Mouse (Mus musculus) embryo, embryonic 11 days (tissue): ENCODE measurements around the gene Tspan11.

Experiments
- DNase-seq: peaks from one replicate; pipeline ENCODE4 v3.0.0-alpha.2; 2015

The Tspan11 gene

DNA sequence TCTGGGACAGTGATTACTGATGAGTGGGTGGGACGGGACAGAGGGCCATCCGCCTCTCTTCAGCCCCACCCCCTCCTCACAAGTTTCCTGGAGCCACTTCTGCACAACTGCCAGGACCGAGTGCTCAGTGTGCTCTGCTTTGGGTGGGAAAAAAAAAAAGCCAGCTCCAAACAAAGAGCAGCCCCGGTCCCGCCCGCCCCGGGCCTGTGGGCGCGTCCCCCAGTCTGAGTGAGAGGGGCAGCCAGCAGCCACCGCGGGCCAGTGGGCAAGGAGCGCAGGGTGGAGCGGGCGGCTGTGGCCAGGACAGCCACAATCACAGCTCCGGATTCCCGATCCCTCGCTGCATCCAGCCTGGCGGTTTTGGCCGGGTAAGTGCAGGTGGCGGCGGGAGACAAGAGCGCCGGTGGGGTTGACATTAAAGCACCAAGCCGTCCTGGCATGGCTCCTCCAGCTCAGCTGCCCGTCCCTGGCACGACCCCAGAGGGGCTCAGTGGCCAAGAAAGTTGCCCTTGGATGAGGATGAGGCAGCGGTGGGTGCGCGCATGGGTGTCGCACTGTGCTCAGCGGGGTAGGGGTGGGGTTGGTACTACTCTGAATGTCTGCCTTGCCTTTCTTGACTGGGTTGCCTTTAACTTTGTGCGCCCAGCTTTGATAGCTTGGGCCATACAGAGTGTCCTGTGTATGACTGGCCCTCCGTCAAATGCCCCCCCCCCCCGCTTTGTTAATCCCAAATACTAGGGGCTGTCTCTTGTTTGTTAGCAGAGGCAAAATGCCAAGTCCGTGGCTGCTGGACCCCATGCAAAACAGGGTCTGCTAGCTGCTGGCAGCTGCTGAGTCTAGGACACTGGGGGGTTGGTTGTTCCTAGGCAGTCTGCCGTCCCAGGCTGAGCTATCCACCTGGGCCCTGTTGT, at the start of gene Tspan11:
Tspan11 (plus strand) TSS at position 79 of the 911 bp plus-strand sequence.
- peak; percentile 66 for DNase-seq

- DNase-seq = no peak
Measured at GRCm38 (mm10) chr6:127837910-127838309, 49.5 kb upstream of the Tspan11 start.

GRCm38 (mm10) chr6:127839538-127839937, 47.9 kb upstream of the Tspan11 start:
- DNase-seq = no peak

- DNase-seq = no peak
Measured at GRCm38 (mm10) chr6:127840171-127840570, 47.2 kb upstream of the Tspan11 start.

DNA sequence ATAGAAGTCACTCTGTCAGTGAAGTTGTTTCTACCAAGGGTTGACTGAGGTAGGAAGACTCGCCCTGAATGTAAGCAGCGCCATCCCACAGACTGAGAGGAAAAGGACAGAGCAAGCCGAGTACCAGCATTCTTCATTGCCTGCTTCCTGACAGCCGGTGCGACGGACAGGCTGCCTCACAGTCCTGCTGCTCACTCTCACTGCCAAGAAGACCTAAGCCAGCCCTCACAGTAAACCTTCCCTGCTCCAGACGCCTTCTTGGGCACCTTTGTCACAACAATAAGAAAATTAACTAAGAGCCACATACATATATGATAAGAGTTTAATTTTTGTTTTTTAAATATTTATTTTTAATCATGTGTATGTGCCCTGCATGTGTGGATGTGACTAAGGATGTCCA, 46.1 kb upstream of the Tspan11 start:
- no peak for DNase-seq

- no peak for DNase-seq
Measured at GRCm38 (mm10) chr6:127846521-127846920, 40.9 kb upstream of the Tspan11 start.

DNA sequence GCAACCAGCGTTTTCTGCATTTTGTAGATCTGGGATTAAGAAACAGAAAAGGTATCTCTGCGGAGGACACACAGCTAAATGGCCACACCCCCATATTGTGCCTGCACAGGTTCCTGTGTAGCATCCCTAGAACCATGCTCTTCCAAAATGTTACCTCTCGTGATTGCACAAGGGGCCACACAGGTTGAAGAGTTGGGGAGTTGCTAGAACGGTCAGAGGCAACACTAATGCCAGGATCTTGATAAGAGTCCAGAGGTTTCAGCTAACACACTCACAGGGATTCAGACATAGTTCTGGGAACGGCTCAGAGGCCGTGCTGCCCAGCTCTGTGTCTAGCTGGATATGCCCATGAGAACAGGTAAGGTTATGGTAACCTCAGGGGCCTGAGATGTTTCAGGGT, 37.9 kb upstream of the Tspan11 start:
- no peak for DNase-seq

- DNase-seq = no peak
Measured at GRCm38 (mm10) chr6:127851611-127852010, 35.8 kb upstream of the Tspan11 start.

DNA sequence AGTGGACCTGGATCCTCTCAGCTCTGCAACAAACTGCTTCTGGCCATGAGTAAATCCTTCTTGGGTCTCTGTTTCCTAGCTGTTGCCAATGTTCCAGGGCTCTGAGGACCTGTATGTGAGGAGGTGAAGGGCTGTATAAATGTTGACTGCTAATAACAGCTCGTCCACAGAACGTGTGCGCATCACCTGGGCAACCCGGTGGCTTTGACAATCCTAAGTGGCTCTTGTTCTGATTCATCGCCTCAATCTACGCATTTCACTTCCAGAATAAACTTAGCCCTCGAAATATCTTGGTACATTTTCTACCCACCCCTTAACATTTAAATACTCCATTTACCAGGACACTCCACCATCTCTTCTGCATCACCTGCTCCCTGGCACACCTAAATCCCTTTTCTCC, 34.1 kb upstream of the Tspan11 start:
- DNase-seq = no peak

DNA sequence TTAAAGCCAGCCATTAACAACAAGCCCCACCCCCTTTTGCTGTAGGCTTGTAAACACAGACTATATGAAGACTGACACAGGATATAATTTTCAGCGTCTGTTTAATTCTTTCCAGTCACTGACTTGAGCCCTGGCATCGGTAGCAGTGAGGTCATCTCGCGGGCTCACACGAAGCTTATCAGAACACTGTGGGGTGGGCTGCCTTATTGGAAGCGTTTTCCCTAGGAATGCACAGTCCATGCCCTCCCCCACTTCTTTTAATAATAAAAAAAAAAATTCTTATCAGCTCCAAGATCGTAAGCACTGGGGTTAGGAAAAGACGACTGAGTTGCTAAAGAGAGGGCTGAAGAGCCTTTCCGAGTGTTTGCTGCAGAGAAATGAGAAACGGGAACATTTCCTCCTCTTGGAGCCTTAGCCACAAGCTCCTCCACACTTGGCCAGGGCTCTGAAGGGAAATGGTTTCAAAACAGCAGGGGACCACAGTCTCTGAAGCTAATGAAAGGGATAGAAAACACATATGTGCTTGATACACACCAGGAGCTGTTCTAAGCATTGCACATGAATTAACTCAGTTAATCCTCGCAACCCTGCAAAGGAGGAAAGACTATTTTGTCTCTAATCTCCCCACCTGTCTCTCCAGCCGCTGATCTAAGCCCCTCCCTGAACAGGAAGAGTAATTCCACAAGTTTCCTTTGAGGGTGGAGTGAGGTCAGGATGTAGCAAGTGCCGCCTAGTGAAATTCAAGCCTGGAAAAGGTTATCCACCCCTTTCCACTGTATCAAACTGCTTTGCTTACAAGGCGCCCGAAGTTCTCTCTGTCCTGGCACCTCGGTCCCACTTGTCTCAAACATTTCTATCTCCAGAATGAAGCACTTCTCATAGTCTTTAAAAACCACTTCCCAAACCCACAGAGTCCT, 33.4 kb upstream of the Tspan11 start:
- peak; percentile 32 for DNase-seq

- DNase-seq = no peak
Measured at GRCm38 (mm10) chr6:127854688-127855013, 32.7 kb upstream of the Tspan11 start.

GRCm38 (mm10) chr6:127855711-127856295, 31.6 kb upstream of the Tspan11 start:
- peak; percentile 45 for DNase-seq

GRCm38 (mm10) chr6:127861951-127862350, 25.4 kb upstream of the Tspan11 start:
- DNase-seq = no peak

GRCm38 (mm10) chr6:127865391-127865790, 22.0 kb upstream of the Tspan11 start:
- DNase-seq = no peak

DNA sequence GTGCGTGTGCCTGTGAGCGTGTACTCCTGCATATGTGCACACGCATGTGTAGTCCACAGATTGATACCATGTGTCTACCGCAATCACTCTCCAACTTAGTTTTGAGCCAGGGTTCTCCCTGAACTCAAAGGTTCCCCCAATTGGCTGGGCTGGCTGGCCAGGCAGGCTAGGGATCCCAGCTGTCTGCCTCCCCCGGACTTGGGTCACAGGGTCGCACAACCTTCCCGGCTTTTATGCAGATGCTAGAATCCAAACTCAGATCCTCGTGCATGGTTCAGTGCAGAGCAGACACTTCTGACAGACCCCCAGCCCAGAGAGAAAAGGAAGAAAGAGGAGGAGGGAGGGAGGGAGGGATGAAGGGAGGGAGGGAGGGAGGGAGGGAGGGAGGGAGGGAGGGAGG, 18.8 kb upstream of the Tspan11 start:
- no peak for DNase-seq

DNA sequence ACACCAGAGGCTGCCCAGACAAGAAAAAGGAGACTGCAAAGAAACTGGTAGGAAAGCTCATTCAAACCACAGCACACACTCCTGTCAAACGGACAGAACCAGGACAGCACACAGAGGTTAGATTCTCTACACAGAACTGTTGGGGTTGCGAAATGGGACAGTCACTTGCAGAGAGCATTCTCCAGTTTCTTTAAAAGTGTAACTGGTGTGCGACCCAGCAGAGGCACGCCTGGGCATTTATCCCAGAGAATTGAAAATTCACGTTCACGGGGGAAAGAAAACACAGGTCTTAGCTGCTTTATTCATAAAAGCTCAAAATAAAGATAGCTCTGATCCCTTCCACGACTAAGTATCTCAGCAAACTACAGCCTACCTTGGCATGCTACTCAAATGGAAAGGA, 18.3 kb upstream of the Tspan11 start:
- DNase-seq = no peak

GRCm38 (mm10) chr6:127870345-127871324, 16.8 kb upstream of the Tspan11 start:
- peak; percentile 84 for DNase-seq

GRCm38 (mm10) chr6:127871436-127871835, 16.0 kb upstream of the Tspan11 start:
- DNase-seq = no peak

GRCm38 (mm10) chr6:127872581-127872980, 14.8 kb upstream of the Tspan11 start:
- no peak for DNase-seq

DNA sequence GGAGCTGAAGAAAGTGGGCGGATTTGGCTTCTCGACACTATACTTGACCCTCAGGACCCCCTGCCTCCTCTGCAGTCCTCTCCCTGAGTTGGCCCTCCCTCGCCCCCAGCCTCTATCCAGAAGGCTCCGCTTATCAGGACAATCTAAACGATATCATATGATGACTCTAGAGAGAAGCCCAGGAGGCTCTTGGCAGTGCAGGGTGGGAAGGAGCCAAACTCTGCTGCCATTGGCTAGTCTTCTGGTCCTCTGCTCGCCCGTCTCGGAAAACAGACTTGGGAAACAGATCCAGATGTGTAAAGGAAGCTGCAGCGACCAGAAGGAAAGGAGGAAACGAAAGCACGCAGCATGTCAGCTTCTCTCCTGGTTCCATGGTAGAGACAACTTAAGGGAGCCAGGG, 11.5 kb upstream of the Tspan11 start:
- DNase-seq = peak; percentile 44

- DNase-seq = no peak
Measured at GRCm38 (mm10) chr6:127876436-127876835, 11.0 kb upstream of the Tspan11 start.

DNA sequence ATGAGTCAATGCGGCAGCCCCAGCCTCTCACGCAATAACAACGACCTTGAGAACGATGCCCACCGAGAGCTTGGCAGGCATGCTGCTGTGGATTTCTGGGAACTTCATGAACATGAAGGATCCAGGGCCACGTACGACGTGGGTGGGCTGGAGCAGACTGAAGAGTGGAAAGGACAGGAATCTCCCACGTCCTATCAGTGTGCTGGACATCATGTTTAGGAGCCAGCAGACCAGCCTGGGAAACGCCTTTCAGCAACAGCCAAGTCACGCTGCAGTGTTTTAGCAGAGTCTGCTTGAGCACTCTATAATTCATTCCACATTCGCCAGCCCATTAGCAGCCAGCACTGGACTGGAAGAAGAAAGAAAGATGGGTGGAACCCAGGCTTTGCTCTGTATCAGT, 10.4 kb upstream of the Tspan11 start:
- peak; percentile 48 for DNase-seq
